Mouse (Mus musculus) brain, embryonic 14.5 days (tissue): ENCODE results near the gene Sugct.

Source experiments
- CTCF ChIP-seq: fragments of 200-500 bp; IDR thresholded peaks from 2 replicates; pipeline ENCODE4 v1.5.1; 2012; ENCODE audit warnings: inconsistent platforms, mild to moderate bottlenecking, moderate library complexity, borderline replicate concordance; ENCODE audit not compliant: insufficient read depth, insufficient read length; ENCODE audit errors: extremely low read depth
- POLR2A ChIP-seq: fragments of 200-500 bp; IDR thresholded peaks from 2 replicates; pipeline ENCODE4 v1.6.1; 2012; ENCODE audit warnings: mild to moderate bottlenecking, inconsistent platforms, borderline replicate concordance; ENCODE audit not compliant: poor library complexity, insufficient read depth, insufficient read length, severe bottlenecking; ENCODE audit errors: extremely low read depth

DNA sequence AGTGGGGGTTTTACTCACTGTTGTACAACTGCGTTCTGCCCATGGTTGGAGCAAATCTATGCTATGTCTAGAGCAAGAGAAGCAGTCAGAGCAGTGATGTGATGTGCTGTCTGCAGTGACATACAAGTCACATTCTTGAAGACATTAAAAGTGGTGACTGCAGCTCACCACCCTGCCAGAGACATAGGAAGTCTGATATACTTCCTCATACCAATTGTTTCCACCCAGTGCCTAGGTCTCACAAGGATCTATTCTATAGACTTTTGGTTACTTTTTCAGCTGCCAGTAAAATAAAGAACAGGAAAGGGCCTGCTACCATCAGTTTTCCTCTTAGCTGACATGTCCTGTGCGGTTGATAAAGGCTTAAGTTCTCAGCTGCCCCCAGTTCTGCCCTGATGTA, 613.7 kb downstream of the Sugct start:
- TF ChIP-seq CTCF (no peak), POLR2A (no peak)
